Mouse (Mus musculus) heart, adult 2 months (tissue): ENCODE results near the gene Manba.

Source experiments
- EP300 ChIP-seq: fragments of 200-500 bp; IDR thresholded peaks from 2 replicates; pipeline ENCODE4 v1.6.1; 2011; ENCODE audit warnings: low read depth, low read length, control low read depth; ENCODE audit not compliant: insufficient read depth
- POLR2A ChIP-seq: fragments of 200-500 bp; IDR thresholded peaks from 2 replicates; pipeline ENCODE4 v1.6.1; 2011; ENCODE audit warnings: mild to moderate bottlenecking, low read depth, low read length, control low read depth; ENCODE audit not compliant: insufficient read depth

DNA sequence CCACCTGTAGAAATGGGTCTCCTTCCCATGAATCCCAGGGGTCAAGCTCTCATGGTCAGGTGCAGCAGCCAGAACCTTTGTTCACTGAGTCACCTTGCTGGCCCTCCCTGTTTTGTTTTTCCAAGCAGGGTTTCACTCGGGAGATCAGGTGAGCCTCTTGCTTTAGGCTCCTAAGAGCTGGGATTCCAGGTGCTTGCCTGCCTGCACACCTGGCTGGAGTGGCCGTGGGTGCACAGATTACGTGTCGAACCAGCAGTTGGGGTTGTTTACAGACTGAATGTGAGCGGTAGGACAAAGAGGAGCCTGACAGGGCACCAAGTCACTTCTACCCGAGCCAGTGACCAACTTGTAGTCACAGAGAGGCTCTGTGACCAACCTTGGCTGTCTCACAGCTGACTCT is 5.7 kb downstream of the Manba start:
- TF ChIP-seq POLR2A = no peak
- no peak for TF ChIP-seq EP300
